Mouse (Mus musculus) kidney, postnatal 14 days (tissue): Measurements from ENCODE around the gene Fads2.

Source experiments
- DNase-seq: peaks from one replicate; pipeline ENCODE4 v3.0.0; 2022; ENCODE audit warnings: mixed read lengths

The Fads2 gene

GRCm38 (mm10) chr19:10040866-10041387 lies 60.6 kb downstream of the Fads2 start:
- no peak for DNase-seq

- DNase-seq: peak; percentile 55
These were observed 61.9 kb downstream of the Fads2 start for GRCm38 (mm10) chr19:10039615-10040014.

- peak; percentile 74 for DNase-seq
These were observed 62.6 kb downstream of the Fads2 start for GRCm38 (mm10) chr19:10038910-10039309.

- DNase-seq: no peak
These were observed 63.2 kb downstream of the Fads2 start for GRCm38 (mm10) chr19:10038364-10038763.

GRCm38 (mm10) chr19:10037534-10037933 lies 64.0 kb downstream of the Fads2 start:
- DNase-seq: peak; percentile 76

- DNase-seq: peak; percentile 86
These were observed 66.6 kb downstream of the Fads2 start for GRCm38 (mm10) chr19:10034785-10035447.

- no peak for DNase-seq
These were observed 67.2 kb downstream of the Fads2 start for GRCm38 (mm10) chr19:10034356-10034755.

- peak; percentile 71 for DNase-seq
These were observed 68.2 kb downstream of the Fads2 start for GRCm38 (mm10) chr19:10033211-10033973.

GRCm38 (mm10) chr19:10029746-10030145 lies 71.8 kb downstream of the Fads2 start:
- DNase-seq: peak; percentile 62

GRCm38 (mm10) chr19:10025169-10025875 lies 76.2 kb downstream of the Fads2 start:
- DNase-seq: peak; percentile 85

- DNase-seq: no peak
These were observed 78.2 kb downstream of the Fads2 start for GRCm38 (mm10) chr19:10023304-10023758.

GRCm38 (mm10) chr19:10022414-10023303 lies 78.9 kb downstream of the Fads2 start:
- peak; percentile 73 for DNase-seq

- DNase-seq: no peak
These were observed 79.6 kb downstream of the Fads2 start for GRCm38 (mm10) chr19:10021981-10022380.

- DNase-seq: no peak
These were observed 82.3 kb downstream of the Fads2 start for GRCm38 (mm10) chr19:10019214-10019760.

- no peak for DNase-seq
These were observed 83.1 kb downstream of the Fads2 start for GRCm38 (mm10) chr19:10018527-10018818.

- peak; percentile 95 for DNase-seq
These were observed 83.7 kb downstream of the Fads2 start for GRCm38 (mm10) chr19:10017637-10018526.

GRCm38 (mm10) chr19:10016151-10016550 lies 85.4 kb downstream of the Fads2 start:
- DNase-seq: no peak

GRCm38 (mm10) chr19:10015442-10015841 lies 86.1 kb downstream of the Fads2 start:
- no peak for DNase-seq

GRCm38 (mm10) chr19:10014824-10015223 lies 86.7 kb downstream of the Fads2 start:
- DNase-seq: peak; percentile 71

- DNase-seq: peak; percentile 61
These were observed 87.6 kb downstream of the Fads2 start for GRCm38 (mm10) chr19:10013913-10014312.

- no peak for DNase-seq
These were observed 88.2 kb downstream of the Fads2 start for GRCm38 (mm10) chr19:10013348-10013747.
